Mouse (Mus musculus) c-Kit-positive CD71-positive TER-119-positive erythroid progenitor cells, embryonic 14.5 days (primary cell): ENCODE data around the gene Lyst.
"Not testable (repeated sequence)": the region's sequence is repeated elsewhere in the genome, so short reads cannot be mapped to it uniquely, and the experiment has no call there.

Experiments
- DNase-seq: peaks from one replicate; pipeline ENCODE4 v3.0.0-alpha.2; 2013; ENCODE audit warnings: low spot score

Gene Lyst

DNA sequence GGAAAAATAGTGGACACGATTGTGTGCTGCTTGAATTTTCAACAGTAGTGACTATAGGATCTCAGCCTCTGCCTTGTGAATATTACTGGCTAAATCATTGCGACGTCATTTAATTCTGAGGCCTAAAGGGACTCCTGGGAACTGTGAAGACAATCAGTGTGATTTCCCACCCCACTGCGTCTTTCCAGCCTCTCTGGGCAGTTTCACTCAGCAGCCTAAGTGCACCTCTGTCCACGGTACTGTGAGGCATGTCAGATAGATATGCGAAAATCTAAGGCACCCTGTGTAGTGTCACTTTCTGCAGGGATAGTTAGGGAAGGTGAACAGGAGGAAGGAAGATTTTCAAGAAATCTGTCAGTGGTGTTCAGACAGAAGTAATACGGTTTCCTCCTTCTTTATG, 193.1 kb downstream of the Lyst start:
- no peak for DNase-seq

DNA sequence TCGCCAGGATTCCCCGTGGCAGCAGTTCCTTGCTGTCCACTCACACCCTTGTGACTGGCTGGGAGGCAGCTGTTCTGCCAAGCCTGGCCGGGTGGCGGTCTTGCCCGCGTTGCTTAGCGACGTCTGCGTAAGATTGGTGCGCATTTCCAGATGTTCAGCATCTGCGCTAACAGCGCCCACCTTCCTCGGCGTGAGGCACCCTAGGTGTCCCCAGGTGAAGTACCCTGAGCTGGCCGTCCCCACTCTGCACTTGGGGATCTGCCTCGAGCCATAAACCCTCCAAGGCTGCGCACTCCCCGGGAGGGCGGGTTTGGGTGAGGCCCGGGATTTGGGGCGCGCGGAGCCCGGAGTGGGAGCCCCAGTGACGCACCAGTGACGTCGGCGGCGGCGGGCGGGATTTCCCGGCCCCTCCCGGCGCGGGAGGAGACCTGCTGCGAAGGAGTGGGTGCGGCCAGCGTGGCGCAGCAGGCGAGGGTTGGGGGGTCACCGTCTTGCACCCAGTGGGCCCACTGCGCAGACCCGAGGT, 193.8 kb downstream of the Lyst start, which contains the start of gene Gng4:
Gene Gng4, plus strand, starts transcription at position 166 of the 526 bp plus-strand sequence.
- no peak for DNase-seq

DNA sequence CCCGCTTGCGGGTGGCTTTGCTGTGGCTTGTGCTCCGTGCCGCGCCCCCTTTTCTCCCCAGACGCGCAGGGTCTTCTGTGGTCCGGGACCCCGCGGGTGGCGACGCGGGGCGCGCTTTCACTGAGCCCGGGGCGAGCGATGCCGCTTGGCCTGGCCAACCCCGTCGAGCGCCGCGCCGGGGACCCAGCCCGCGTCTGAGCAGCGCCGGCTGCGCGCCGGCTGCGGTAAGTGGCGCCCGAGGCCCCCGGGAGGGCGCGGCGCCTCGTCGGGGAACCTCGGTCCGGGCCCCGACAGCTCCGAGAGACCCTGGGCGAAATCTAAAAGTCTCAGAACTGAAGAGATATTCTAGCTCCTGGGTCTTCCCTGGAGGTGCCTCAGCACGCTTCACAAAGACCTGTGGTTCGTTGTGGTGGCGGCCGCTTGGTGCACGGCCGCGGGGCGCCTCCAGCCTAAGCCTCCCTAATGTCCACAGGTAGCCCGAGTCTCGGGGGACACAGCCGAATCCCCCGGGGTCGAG, 194.3 kb downstream of the Lyst start:
- no peak for DNase-seq

DNA sequence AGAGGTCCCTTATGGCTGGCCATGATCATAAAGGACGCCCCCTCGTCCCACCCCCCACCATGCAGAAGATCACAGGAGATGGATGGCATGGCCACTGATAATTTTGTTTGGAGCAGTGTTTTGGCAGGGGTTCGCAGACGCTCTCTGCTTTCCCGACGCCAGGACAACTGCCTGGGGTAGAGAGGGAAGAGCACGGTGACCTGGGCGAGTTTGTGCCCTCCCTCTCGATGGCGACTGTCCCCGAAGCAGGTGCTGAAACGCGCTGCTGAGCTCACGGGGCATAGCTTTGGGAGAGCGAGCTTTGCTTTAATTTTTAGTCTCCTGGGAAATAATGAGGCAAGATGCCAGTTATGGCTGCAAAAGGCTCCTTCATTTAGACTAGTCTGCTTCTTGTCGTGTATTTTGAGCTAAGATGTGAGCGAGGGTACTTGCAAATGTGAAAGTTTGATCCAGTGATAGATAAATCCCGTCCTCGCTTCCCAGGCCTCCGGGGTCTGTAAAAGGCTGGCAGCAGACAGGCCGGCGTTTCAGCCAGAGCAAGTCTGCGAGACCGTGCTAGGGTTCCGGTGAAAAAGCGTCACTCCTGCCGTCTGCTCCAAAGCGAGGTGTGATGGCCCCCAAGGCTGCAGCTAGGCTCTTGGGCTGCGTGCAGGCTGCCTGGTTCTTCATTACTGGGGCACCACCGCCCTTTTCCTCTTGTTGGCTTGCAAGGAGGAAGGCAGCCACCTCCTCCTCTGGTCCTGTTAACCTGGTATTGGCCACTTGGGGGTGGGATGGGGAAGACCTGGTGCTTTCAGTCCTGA, 195.0 kb downstream of the Lyst start:
- DNase-seq: no peak

DNA sequence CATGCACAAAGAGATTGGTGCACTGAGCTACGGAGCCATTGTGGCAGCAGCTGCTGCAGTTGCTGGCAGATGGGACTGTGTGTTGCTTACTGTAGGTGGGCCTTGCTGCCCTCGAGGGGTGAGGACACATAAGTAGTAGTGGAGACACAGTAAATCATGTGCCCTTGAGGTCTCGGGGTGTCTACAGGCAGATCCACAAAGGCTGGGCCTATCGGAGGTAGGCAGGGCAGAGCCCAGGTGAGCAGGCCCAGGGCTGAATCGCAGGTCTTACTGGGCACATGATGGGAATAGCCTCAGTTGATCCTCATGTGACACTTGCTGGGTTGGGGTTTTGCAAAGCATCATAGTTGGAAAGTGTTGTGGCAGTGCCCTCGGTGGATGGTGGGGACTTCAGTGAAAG, 196.8 kb downstream of the Lyst start:
- no peak for DNase-seq

DNA sequence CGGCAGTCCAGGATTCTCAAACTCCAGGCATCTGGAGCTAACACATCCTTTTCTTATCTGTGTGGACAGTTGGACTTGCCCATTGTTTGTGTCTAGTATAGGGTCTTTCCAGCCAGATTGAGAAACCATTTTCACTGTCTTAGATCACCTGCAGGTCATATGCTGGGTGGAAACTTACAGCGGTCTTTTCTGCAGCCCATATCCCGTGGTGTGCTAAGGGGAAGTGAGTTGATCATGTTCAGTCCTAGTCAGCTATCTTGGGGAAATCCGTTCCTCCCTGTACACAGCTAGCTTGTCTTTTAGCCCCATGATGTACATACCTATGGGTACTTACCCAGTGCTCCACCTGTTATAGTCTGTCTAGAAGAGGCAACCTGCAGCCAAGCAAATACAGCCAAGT, 197.9 kb downstream of the Lyst start:
- no peak for DNase-seq

DNA sequence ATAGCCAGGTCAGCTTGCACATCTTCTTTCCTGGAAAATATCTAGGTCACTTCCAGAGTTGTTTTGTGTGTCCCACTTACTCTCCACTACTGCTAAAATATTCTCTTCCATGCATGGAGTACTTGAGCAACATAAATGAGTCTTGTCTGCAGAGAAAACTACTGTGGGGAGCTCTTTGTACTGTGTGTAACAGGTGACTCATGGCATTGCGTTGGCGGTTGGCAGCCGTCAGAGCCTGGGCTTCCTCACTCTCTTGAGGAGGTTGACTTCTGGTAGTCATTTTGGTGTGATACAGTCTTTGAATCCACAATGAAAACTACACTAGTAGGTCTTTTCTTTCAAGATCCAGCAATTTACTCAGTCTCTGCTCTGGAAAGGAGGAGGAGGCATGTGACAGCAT, 201.8 kb downstream of the Lyst start:
- DNase-seq: no peak

GRCm38 (mm10) chr13:13795166-13795832, 205.1 kb downstream of the Lyst start:
- DNase-seq: no peak

DNA sequence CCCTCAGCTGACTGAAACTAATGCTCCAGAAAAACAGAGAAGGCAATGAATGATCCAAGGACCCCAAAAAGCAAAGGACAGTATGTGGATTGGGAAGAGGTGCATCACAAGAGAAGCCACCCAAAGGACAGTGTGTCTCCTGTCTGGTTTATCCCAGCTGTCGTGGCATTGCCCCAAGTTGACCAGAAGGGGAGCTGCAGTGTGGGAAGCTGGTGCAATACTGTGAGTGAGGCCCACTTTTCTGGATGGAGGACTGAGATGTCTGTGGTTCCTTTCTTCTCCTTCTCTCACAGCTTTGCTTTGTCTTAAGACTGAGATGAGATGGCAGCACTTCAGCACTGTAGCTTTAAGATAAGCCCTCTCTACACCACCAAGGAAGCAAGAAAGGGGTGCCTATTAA, 205.9 kb downstream of the Lyst start:
- no peak for DNase-seq

DNA sequence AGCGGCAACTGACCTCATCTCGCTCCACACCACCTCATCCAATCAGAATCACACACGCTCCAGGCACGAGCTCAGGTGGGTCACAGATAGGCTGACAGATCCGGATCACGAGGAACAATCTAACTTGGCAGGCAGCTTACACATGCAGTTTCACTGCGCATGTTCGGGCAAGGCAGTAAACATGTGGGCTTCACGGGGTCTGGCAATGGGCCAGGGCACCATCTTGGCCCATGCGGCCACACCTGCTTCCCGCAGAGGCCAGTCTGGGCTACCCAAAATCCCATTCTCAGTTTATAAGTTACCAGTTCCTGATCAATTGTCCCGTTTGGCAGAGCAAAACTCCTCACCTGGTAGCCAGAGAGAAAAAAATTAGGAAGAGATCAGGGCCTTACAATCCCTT, 207.6 kb downstream of the Lyst start:
- DNase-seq: not testable (repeated sequence)

- no peak for DNase-seq
Observed at GRCm38 (mm10) chr13:13798775-13799174, 208.6 kb downstream of the Lyst start.

- DNase-seq: no peak
Observed at GRCm38 (mm10) chr13:13808337-13809132, 218.3 kb downstream of the Lyst start.

DNA sequence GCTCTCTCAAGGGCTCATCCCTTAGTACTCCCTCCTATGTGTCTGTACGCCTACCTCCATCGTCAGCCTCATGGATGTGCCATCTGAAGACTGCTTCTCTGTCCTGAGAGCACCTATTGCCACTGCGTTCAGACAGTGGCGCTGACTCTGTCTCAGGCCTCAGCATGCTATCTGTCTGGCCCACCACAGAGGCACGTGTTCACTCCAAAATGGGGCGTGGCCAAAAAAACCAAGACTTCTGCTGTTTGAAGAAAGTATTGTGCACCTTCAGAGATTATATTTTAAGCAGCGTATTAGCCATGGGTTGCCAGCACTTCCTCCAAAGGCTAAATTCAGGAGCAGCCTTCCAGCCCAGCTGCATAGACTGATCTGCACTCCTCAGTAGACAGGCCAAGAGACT, 220.7 kb downstream of the Lyst start:
- no peak for DNase-seq

DNA sequence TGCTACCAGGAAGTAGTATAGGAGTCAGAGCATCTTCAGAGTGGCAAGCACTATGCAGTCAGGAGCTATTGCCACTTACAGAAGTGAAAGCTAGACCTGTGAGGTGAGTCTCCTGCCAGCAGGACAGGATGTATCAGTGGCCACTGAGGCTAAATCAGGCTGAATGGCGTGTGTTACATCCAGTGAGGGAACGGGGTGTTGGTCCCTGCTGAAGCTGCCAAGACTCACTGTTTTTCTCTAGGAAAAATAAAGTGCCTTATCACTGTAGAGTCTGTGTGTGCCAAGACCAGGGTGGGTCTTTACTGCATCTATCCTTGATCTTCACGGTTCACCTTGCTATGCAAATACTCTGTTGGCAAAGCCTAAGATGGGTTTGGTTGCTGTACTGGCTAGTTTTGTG, 228.5 kb downstream of the Lyst start:
- no peak for DNase-seq

DNA sequence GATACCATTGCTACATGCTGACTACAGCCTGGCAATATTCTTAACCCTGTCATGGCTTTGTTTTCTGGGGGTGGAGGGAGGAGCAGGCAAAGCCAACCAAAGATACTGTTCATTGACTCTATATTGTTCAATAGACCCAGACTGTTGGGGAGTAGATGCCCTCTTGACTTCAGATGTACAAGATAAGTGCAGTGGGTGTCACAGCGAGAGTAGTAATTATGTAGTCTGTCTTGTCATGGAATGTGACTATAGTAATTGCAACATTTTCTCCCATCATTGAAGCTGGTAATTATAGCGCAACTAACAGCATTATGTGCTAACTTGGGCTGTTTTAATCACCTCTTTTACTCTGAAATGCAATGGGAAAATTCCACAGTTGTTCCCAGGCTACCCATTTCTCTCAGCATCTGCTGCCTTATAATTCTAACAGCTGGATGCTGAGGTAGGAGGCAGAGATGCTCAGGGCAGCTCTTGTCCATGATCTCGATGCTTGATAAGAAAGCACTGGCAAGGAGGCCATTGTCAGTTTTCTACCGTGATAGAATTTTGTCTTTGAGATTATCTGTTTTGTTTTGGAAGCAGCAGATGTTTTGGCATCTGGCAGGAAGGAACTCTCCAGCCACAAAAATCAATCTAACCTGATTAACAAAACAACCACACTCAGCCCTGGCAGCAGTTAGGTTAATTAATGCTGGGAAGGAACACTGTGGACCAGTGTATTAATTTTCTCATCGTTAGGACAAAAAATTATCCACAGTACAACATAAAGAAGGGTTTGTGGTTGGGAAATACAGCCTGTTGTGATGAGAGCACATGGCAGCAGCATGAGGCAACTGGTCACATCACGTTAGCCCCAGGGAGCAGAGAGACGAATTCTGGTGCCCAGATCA, 230.3 kb downstream of the Lyst start:
- no peak for DNase-seq

GRCm38 (mm10) chr13:13824946-13825345, 234.7 kb downstream of the Lyst start:
- DNase-seq: no peak

GRCm38 (mm10) chr13:13826533-13826932, 236.3 kb downstream of the Lyst start:
- no peak for DNase-seq

- DNase-seq: no peak
Observed at GRCm38 (mm10) chr13:13828125-13828524, 237.9 kb downstream of the Lyst start.
